Mouse (Mus musculus) large intestine, adult 2 months (tissue): ENCODE measurements around the gene Klhl7. TPM values are rescaled to one million over a fixed set of nuclear protein-coding genes. Genes with fewer than 3 reads are reported as not detected.

Source experiments
- DNase-seq: peaks from one replicate; pipeline ENCODE4 v3.0.0-alpha.2; 2012; ENCODE audit warnings: low read depth, low spot score
- WGBS: fragments of 180-500 bp; shearing (Covaris S2); methylation state at CpG from one replicate; pipeline ENCODE4 v1.1.7; 2018; 5-methylcytosine and 5-hydroxymethylcytosine counted together
- polyA plus RNA-seq: library from polyadenylated mRNA; depleted of rRNA; stranded (reverse); fragments of >200 nt; gene quantifications from 2 replicates; pipeline ENCODE4 v1.2.3, GENCODE M21; 2012; rRNA removed

Klhl7 gene
- polyA plus RNA-seq, result 1.2 and 1.8 TPM in 2 replicates

- 2% methylated on average over 47 of the region's 47 CpGs for WGBS
- peak; percentile 56 for DNase-seq
These were observed at the start of gene Klhl7 for GRCm38 (mm10) chr5:24100106-24100809. Klhl7 (plus strand) TSS chr5:24100605.

GRCm38 (mm10) chr5:24051755-24052675 lies 48.4 kb upstream of the Klhl7 start:
- DNase-seq, result no peak
- WGBS, result 41% methylated on average over 16 of the region's 16 CpGs

DNA sequence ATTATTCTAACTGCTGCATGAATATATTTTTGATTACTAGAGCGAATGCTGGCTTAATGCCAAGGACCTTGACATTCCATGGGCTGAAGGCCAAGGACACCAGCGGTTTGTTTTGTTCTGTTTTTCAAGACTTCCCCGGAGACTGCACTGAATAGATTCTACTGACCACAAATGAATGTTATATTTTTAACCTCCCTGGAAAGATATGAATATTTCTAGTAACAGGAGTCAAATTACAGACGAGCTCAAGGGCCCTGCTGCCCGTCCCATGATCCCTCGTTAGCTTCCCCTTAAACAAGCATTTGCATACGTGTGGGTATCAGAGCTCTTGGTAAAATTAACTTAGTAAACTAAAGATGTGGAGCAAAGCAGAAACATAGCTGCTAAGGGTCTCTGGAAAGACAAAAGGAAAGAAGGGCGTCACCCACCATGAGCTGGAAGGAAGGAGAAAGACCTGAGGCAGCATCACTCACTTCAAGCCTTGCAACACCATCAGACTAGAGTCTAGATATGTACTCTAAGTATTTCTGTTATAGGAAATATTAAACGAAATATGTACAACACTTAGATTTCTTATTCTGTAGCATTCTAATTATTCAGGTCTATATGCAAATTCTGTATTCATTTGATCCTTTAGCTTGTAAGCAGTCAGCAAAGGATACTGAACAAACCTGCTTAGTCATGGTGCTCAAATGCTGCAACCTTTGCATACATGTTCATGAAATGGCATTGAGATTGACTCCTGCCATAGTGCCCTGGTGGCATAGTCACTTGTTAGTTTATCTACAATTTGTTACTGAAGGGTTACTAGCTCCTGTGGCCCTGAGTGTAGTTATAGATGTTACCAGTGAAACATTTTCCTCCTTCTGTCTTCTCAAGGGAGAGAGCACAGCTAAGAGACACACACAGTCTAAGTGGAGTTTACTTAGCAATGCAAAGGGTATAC lies 46.9 kb upstream of the Klhl7 start:
- WGBS, result 26% methylated on average over 9 of the region's 9 CpGs
- no peak for DNase-seq

DNA sequence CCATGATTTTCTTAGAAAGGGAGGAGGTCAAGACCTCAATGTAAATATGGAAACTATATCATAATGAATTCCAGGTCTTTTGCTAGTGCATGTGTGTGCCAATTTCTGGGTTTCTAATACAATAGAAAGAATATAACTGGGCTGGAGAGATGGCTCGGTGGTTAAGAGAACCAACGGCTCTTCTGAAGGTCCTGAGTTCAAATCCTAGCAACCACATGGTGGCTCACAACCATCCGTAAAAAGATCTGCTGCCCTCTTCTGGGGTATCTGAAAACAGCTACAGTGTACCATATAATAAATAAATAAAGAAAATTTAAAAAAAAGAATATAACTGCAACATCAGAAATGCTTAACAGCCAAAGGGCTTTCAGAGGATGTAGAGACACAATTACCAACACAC lies 46.0 kb upstream of the Klhl7 start:
- 91% methylated on average over 3 of the region's 3 CpGs for WGBS
- no peak for DNase-seq

- WGBS, result 89% methylated on average over 2 of the region's 2 CpGs
- no peak for DNase-seq
These were observed 43.5 kb upstream of the Klhl7 start for GRCm38 (mm10) chr5:24056865-24057264.

- WGBS, result 78% methylated on average over 3 of the region's 3 CpGs
- no peak for DNase-seq
These were observed 42.8 kb upstream of the Klhl7 start for GRCm38 (mm10) chr5:24057592-24057991.

- no peak for DNase-seq
- WGBS, result 66% methylated on average over 3 of the region's 3 CpGs
These were observed 39.5 kb upstream of the Klhl7 start for GRCm38 (mm10) chr5:24060949-24061348.

GRCm38 (mm10) chr5:24063034-24063433 lies 37.4 kb upstream of the Klhl7 start:
- no peak for DNase-seq
- WGBS, result 88% methylated on average over 6 of the region's 6 CpGs

GRCm38 (mm10) chr5:24063545-24063944 lies 36.9 kb upstream of the Klhl7 start:
- 79% methylated on average over 4 of the region's 4 CpGs for WGBS
- DNase-seq, result no peak

- WGBS, result 82% methylated on average over 6 of the region's 6 CpGs
- DNase-seq, result no peak
These were observed 31.4 kb upstream of the Klhl7 start for GRCm38 (mm10) chr5:24068955-24069354.

DNA sequence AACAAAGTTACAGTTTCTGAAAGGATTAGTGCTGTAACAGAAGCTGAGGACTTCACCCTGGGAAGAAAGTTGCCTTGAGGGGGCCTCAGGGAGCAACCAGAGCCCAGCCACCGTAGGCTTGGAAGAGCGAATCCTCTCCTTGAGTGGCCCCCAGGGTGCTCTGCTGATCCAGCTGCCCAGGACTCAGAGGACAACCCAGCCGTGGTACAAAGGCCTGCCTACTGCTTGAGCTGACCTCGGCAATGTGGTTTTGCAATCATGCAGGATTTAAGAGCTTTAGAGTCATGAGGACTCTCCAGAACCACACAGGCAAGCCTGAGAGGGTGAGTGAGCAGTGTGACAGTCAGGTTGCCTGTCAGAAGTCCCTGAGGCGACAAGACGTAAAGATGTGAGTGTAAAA lies 28.4 kb upstream of the Klhl7 start:
- 78% methylated on average over 6 of the region's 6 CpGs for WGBS
- DNase-seq, result no peak

- no peak for DNase-seq
- WGBS, result 1% methylated on average over 14 of the region's 15 CpGs
These were observed 23.3 kb upstream of the Klhl7 start for GRCm38 (mm10) chr5:24076986-24077718.

- 12% methylated on average over 7 of the region's 7 CpGs for WGBS
- DNase-seq, result no peak
These were observed 22.6 kb upstream of the Klhl7 start for GRCm38 (mm10) chr5:24077739-24078306.

- no peak for DNase-seq
These were observed 21.8 kb upstream of the Klhl7 start for GRCm38 (mm10) chr5:24078420-24079179.

DNA sequence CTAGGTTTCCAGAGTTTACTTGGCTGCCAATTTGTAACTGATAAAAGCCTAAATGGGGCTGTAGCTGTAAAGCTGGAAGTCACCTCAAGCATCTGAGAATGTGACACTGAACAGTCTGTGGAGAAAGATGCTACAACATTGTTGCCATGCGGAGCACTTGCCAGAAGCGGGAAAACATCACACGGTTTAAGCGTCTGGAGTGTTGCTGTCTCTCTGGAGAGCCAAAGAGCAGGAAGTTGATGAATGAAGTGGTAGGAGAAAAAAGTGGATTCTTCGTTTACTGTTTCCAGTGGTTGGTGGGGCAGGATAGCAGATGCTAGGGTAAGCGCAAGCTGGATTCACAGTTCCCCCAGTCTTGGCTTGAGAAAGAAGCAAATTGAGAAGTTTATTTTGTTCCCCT lies 19.6 kb upstream of the Klhl7 start:
- DNase-seq, result no peak
- 58% methylated on average over 6 of the region's 6 CpGs for WGBS

More at GRCm38 (mm10) chr5:24078420-24079179, 21.8 kb upstream of the Klhl7 start:
- 75% methylated on average over 7 of the region's 7 CpGs for WGBS

GRCm38 (mm10) chr5:24084835-24085234 lies 15.6 kb upstream of the Klhl7 start:
- WGBS, result 85% methylated on average over 4 of the region's 4 CpGs
- no peak for DNase-seq

GRCm38 (mm10) chr5:24086241-24086640 lies 14.2 kb upstream of the Klhl7 start:
- DNase-seq, result no peak
- WGBS, result 86% methylated on average over 16 of the region's 16 CpGs

DNA sequence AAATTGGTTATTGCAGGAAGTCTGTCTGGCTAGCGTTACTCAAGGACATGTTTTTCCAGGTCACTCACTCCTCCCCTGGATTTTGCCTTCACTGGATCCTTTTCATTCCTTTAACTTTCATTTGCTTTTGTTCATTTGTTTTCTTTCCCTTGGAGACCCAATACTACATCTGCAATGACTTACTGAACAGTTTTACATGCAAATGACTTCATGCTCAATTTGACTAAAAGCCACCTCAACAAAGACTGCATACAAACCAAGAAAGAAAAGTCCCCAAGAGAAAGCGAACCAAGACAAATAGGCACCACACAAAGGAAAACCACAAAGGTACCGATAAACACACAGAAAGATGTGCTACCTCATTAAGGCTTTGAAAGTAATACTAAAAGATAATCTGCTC lies 13.5 kb upstream of the Klhl7 start:
- no peak for DNase-seq

More for the DNA sequence above, 13.5 kb upstream of the Klhl7 start:
- 72% methylated on average over 3 of the region's 3 CpGs for WGBS
